Mouse (Mus musculus) megakaryocyte, adult 5-6 weeks (primary cell): ENCODE results near the gene Gm17662. TPM values are rescaled to one million over a fixed set of nuclear protein-coding genes. Genes with fewer than 3 reads are reported as not detected.

Experiments used
- ATAC-seq: 2 replicates; pipeline ENCODE4 v1.8.0; 2016; ENCODE audit warnings: mild to moderate bottlenecking, inconsistent platforms; ENCODE audit not compliant: poor library complexity, severe bottlenecking
- total RNA-seq, 2 experiments: library from RNA; stranded (forward) in 1 of 2; stranded (reverse) in 1 of 2; fragments of 153-499, 151-499 nt in 1 of 2; fragments of 221-1000, 200-1000 nt in 1 of 2; gene quantifications; 2 replicates each; pipeline versions ENCODE4 v1.2.3 to v1.2.4; 2015 to 2017

Gm17662 gene
- not detected in 2 replicates for total RNA-seq (2015)
- not detected in 2 replicates for total RNA-seq (2017)

DNA sequence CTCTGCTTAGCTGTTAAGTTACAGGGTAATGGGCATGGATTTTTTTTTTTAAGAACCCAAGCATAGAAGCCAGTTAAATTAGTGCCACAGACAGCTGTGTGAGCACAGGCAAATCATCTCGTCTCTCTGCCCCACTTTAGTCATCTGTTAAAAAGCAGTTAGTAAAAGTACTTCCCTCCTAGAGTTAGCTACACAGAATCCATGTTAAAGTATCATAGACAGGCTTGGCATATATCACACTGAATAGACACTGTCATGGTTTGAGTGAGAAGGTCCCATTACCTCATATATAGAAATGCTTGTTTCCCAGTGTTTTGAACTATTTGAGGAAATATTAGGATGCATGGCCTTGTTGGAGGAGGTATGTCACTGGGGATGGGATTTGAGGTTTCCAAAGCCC lies at the start of gene Gm17662:
Gene Gm17662 (plus strand): TSS at position 301 of the 400 bp plus-strand sequence.
- no peak for ATAC-seq

- ATAC-seq, result no peak
Observed at GRCm38 (mm10) chr4:104810710-104811286, 46.3 kb upstream of the Gm17662 start.

GRCm38 (mm10) chr4:104813617-104814016 lies 43.5 kb upstream of the Gm17662 start:
- ATAC-seq, result no peak

DNA sequence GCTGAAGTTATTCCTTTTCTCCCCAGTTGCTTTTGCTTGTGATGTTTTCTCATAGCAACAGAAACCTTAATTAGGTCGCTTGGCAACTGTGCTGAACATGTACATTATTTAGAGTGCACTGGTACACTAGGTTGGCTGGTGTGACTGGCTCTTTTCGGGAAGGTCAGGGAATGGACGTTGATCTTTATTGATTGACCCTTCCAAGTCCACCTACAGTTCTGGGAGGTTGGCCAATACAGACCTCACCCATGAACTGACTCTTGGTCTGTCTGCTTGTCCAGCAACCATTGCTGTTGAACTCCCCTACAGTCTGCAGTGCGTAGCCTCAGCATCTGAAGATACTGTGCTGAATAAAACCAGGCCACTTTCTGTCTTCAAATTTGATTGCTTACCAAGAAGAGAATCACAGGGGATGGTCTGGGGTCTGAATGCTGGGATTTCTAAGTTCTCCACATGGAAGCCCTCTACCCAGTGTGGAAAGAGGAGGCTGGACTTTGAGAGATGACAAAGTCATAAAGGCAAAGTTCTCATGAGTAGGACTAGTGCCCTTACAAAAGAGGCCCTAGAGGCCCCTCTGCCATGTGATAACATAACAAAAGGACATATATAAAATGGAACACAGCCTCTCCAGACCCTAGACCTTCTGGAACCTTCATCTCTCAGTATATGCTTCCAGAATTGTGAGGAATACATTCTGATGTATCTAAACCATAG lies 40.5 kb upstream of the Gm17662 start:
- no peak for ATAC-seq

DNA sequence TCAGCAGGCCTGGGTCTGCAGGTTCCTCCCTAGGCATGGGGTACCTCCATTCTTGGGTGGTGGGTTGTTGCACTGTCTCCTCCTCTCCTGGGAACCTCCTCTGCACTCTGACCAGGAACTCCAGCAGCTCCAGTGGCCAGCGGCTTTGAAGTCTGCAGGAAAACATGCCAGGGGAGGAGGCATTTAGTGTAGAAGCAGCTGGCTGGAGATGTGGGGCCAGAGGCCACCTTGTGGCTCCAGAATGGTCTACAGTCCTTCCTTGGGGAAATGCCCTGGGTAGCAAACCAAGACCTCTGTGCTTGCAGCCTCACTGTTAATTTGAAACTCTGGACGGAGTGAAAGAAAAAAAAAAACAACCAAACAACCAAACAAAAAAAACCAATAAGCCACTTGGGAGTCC lies 39.6 kb upstream of the Gm17662 start:
- no peak for ATAC-seq

GRCm38 (mm10) chr4:104818986-104819385 lies 38.1 kb upstream of the Gm17662 start:
- no peak for ATAC-seq

GRCm38 (mm10) chr4:104819891-104820290 lies 37.2 kb upstream of the Gm17662 start:
- no peak for ATAC-seq

- ATAC-seq, result no peak
Observed at GRCm38 (mm10) chr4:104823597-104824101, 33.5 kb upstream of the Gm17662 start.

DNA sequence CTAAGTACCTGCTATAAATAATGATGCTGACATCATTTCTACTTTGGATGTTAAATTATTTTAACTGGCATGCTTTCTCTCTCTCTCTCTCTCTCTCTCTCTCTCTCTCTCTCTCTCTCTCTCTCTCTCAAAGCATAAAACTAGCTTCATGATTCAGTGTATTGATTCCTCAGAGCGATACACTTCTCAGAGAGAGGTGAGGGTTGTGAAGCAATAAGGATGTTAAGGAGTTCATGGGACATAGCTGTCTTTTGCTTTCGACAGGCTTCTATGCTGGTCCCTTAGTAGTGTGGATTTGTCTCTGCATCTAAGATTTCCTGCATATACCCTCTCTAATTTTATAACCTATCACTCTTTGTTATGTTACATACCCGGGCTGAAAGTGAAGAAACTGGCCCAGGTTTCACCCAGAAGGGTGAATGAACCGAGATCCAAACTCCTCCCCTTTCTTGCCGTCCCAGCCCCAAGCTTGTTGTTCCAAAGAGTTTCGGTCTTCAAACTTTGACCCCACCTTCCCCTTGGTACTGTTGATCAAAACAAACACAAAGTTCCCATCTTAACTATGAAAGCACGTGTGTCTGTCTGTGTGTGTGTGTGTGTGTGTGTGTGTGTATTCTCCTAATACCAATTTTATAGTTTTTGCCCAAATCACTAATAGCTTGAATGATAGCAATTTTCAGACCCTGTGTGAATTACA lies 32.6 kb upstream of the Gm17662 start:
- ATAC-seq, result no peak

GRCm38 (mm10) chr4:104828939-104829338 lies 28.2 kb upstream of the Gm17662 start:
- ATAC-seq, result no peak

- no peak for ATAC-seq
Observed at GRCm38 (mm10) chr4:104835096-104835495, 22.0 kb upstream of the Gm17662 start.

- ATAC-seq, result no peak
Observed at GRCm38 (mm10) chr4:104838342-104838741, 18.8 kb upstream of the Gm17662 start.

- no peak for ATAC-seq
Observed at GRCm38 (mm10) chr4:104842204-104842603, 14.9 kb upstream of the Gm17662 start.

DNA sequence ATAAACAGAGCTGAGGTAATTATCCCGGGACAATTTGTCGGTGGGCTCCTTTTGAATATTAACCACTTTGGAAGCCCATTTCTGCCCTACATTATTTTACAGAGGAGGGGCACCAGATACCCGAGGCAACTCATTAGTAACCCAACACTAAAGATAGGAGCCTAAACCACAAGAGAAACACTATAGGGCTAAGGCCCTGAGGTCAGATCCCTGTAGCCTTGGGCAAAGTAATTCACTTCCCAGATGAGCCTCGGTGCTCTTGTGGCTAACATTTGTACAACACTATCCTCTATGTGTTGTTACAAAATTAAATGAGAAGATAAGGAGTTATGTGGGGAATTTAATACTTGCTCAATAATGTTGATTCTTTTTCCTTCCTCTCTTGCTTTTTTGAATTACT lies 13.6 kb upstream of the Gm17662 start:
- no peak for ATAC-seq

GRCm38 (mm10) chr4:104855216-104855615 lies 1.9 kb upstream of the Gm17662 start:
- ATAC-seq, result no peak

- no peak for ATAC-seq
Observed at GRCm38 (mm10) chr4:104857823-104858222, 694 bp downstream of the Gm17662 start.

DNA sequence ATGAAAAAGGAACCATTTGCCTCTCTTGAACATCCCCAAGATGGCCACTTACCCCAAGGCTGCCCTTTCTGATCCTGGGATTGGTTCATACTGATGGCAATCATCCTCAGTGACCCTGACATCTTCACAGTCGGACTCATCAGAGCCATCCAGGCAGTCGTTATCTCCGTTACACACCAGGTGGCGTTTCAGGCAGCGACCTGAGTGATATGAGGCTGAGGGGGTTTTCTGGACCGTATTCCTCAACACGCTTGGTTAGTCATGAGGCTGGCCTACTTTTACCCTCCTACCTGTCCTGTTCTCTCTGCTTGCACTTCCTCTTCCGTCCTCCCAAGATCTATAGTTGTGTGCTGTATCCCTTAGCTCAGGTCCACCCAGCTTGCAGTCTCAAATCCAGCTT lies 4.1 kb downstream of the Gm17662 start:
- ATAC-seq, result no peak

DNA sequence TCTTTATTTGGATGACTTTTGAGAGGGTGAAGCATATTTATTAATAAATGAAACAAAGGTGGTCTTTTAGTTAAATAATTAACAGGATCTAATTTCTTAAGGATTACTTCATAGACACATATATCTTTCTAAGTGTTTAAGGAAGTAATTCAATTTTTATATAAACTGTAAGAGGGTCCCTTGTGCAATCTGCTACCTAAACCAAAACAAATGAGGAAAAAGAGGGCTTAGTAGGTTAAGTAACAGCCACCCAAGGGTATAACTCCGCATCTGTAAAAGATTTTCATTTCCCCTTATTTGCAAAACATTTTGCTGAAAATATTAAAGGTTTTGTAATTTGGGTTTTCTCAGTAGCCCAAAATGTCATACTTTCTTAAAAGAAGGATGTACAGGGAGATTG lies 7.3 kb downstream of the Gm17662 start:
- ATAC-seq, result no peak

DNA sequence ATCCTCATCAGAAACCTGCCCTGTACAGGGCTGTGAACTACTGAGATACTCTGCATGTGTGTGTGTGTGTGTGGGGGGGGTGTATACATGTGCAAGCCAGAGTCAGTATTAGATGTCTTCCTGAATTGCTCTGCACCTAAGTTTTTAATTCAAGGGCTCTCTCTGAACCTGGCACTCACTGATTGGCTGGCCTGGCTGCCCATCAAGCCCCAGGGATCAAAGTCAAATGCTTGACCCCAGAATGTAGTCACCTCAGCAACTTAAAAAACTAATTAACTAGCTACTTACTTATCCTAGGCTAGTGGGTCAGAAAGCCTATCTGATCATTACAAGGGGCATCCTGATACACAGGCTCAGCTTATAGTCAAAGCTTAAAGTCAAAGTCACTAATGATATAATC lies 12.5 kb downstream of the Gm17662 start:
- ATAC-seq, result no peak

- ATAC-seq, result no peak
Observed at GRCm38 (mm10) chr4:104870196-104870595, 13.1 kb downstream of the Gm17662 start.

DNA sequence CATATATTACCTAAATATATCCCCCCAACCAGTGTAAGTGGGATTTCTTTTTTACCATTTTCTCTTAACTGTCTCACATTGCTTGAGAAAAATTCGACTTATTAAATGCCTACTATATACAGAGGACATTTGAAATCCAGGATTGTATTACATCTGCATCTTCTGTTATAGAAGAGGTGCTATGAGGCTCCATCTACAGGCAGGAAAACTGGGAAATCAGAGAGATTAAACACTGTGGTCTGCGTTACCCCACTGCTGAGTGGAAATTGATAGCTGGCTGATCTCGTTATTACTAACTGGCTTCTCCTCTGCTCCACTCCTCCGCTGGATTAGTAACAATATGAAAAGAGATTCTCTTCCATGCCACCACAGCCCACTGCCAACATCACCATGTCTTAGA lies 18.7 kb downstream of the Gm17662 start:
- no peak for ATAC-seq

GRCm38 (mm10) chr4:104876323-104876722 lies 19.2 kb downstream of the Gm17662 start, which contains the start of gene C8a:
TSS of gene C8a (minus strand) at chr4:104876398.
- ATAC-seq, result no peak
